Mouse (Mus musculus): ENCODE results near the gene Sumf1. TPM values are rescaled to one million over a fixed set of nuclear protein-coding genes. Genes with fewer than 3 reads are reported as not detected.

Sumf1 gene
- polyA plus RNA-seq, 1 experiment: 44.0 TPM

DNA sequence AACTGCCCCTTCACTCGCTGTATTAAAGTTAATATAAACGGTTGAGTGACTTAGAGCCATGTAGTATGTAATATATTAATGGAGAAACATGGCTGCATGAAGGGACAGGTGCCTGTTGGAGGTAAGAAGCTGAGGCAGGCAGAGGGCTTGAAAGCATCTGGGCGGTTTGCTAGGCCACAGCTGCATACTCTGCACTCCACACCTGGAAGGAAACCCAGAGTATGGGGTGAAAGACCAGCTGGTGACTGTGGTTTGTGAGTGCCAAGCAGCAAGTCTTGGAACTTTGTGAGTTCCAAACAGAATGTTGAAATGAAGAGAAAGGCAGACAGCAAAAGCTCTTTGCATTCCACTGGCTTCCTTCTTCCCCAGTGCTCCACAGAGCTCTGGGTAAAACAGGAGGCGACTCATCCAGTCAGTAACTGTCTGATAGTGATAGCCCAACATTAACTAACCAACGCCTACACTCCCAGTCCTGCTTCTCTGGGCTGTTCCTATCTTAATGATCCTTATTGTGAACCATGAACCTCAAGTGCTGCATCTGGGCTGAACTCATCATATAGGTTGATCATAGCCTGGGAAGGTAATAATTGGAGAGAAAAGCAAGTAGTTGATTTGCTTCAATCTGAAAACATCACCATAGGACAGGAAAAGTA is 21.7 kb upstream of the Sumf1 start:
- DNase-seq (ENCODE audit: low read depth): no peak

DNA sequence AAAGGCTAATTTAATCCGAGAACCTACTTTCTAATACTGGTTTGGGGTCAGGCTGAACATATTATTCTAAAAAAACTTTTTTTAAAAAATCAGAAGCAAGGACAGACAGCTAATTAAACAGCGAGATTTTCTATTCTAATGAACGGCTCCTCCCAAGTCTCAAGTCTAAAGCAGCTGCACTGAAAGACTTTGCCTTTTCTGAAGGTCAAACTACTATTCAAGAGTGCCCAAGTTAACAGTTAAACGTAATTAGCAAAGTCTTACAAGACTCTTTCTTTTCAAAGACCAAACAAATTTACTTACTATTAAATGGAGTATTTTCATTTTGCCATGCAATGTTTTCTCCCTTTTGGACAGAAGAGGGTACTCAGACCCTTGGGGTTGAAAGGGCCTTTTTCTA is 20.8 kb upstream of the Sumf1 start:
- DNase-seq (ENCODE audit: low read depth): no peak

- DNase-seq (ENCODE audit: low read depth): no peak
These were observed 18.9 kb upstream of the Sumf1 start for GRCm38 (mm10) chr6:108204322-108204721.

- DNase-seq (ENCODE audit: low read depth): no peak
These were observed 12.9 kb upstream of the Sumf1 start for GRCm38 (mm10) chr6:108198286-108198685.

DNA sequence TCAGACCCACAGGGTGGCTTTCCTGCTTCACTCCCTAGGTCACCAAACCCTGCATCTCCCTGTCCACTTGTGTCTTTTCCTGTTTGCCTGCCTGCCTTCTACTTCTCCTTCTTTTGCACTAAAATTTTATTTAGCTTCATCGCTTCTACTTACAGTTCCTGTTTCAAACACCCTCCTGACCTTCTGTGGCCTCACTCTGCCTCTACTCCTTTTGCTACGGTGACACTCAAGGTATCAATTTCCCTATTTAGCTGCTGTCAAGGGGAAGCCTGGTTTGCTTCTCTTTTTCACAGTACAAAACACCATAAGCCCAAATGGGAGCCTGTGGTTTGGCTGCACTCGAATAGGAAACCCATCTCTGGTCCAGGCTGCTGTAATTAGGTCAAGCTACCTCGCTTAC is 11.7 kb upstream of the Sumf1 start:
- DNase-seq (ENCODE audit: low read depth): no peak

- DNase-seq (ENCODE audit: low read depth): no peak
These were observed 11.3 kb upstream of the Sumf1 start for GRCm38 (mm10) chr6:108196665-108197064.

GRCm38 (mm10) chr6:108192632-108193031 is 7.2 kb upstream of the Sumf1 start:
- no peak for DNase-seq (ENCODE audit: low read depth)

GRCm38 (mm10) chr6:108190690-108191089 is 5.3 kb upstream of the Sumf1 start:
- no peak for DNase-seq (ENCODE audit: low read depth)

GRCm38 (mm10) chr6:108185685-108186009 is 265 bp upstream of the Sumf1 start:
- DNase-seq (ENCODE audit: low read depth): no peak

DNA sequence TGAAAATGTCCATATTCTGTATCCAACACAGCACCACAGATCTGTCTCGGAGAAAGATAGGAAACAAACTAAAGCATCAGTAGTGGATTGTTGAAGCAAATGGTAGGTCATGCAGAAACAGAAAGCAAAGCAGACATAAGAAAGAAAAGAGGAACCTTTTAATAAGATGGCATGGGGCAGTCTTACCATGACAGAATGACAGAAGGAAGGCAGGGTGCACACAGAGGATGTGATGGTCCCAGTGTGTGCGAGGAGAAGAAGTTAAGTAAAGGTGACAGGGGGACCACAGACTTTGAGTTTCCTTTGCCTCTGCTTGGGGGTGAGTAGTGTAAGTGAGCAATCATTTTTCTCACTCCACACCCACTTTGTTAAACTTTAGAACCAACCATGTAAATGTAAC is 6.3 kb downstream of the Sumf1 start:
- DNase-seq (ENCODE audit: low read depth): no peak

- no peak for DNase-seq (ENCODE audit: low read depth)
These were observed 11.2 kb downstream of the Sumf1 start for GRCm38 (mm10) chr6:108174181-108174580.

DNA sequence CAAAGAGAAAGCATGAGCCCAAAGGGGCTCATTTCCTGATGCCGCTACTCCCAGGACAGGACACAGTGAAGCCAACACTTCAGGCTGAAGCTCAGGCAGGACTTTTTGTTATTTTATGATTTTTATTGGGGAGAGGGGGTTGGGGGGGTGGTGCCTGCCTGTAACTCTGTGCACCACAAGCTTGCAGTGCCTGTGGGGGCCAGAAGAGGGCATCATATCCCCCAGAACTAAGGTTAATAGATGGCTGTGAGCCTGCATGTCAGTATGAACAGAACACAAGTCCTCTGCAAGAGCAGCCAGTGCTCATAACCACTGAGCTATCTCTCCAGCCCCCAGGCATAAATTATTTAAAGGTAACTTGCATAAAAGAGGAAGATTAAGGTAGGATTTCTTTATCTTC is 13.2 kb downstream of the Sumf1 start:
- DNase-seq (ENCODE audit: low read depth): no peak

DNA sequence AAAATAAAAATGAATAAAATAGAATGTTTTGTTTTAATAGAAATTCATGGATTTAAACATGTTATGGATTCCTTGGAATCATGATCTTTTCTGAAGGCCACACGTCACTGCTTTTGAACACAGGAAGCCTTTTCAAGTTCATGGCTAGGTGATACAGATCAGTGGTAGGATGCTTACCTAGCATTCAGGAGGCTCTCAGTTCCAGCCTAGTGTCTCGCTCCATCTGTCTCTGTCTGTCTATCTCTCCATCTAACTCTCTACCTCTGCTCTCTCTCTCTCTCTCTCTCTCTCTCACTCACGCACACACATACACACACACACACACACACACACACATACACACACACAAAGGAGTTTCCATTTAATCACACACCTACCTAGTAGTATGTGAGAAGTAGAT is 15.9 kb downstream of the Sumf1 start:
- no peak for DNase-seq (ENCODE audit: low read depth)

GRCm38 (mm10) chr6:108168723-108169122 is 16.7 kb downstream of the Sumf1 start:
- no peak for DNase-seq (ENCODE audit: low read depth)

DNA sequence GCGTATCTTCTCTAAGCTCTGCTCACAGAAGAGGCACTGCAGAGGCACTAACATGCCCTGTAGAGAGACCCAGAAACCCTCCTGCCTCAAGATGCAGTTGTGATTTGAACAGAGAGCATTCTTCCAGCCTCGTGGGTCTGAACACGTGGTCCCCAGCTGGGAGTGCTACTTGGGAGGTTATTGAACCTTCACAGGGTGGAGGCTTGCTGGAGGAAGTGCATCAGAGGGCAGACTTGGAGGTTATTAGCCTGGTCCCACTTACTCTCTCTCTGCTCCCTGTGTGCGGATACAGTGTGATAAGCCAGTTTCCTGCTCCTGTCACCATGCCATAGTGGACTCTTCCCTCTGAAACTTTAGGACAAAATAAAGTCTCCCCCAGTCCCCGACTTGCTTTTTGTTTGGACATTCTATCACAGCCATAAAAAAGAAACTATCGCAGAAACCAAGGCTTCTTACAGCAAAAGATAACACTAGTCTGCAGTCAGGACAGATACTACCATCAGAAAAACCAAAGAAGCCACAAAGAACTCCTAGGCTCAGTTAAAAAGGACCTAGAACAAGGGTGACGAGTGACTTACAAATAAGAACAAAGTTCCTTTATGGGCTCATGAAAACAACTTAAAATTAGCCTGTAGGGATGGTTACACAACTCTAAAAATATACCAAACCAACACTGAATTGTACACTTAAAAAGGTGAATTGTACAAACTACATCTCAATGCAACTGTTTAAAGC is 17.3 kb downstream of the Sumf1 start:
- DNase-seq (ENCODE audit: low read depth): no peak

DNA sequence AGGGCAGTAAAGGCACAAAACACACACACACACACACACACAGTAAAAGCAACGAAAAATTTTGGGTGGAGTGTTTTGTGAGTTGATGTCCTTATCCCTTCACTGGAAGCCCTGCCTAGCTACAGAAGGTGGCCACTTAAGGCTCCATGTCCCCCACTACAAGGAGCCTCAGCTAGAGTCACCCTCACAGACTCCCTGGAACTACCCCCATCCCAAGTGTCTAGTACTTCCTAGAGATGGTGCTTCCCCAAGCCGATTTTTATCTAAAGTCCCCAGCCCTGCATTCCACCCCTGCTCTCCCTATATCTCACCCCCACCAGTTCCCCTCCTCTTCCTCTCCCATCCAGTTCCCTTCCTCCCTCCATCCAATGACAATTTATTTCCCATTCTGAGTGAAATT is 19.8 kb downstream of the Sumf1 start:
- DNase-seq (ENCODE audit: low read depth): no peak

DNA sequence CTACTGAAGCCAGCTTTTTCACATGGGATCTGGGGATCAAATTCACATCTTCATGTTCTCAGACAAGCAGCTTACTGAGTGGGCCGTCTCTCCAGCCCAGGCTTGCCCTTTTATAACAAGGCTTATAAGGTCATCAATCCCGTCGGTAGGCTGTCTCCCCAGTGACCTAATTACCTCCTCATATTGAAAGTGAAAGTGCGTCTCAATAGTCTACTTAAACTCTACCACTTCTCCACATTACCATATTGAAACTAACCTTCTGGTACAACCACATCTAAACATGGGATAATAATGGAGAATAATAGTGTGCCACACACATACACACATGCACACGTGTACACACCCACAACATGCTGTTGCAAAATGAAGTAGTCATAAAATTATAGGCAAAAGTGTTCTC is 20.4 kb downstream of the Sumf1 start:
- no peak for DNase-seq (ENCODE audit: low read depth)

- no peak for DNase-seq (ENCODE audit: low read depth)
These were observed 24.8 kb downstream of the Sumf1 start for GRCm38 (mm10) chr6:108160608-108161007.

GRCm38 (mm10) chr6:108156881-108157280 is 28.5 kb downstream of the Sumf1 start:
- DNase-seq (ENCODE audit: low read depth): no peak

GRCm38 (mm10) chr6:108154243-108154642 is 31.1 kb downstream of the Sumf1 start:
- DNase-seq (ENCODE audit: low read depth): no peak

GRCm38 (mm10) chr6:108152661-108153269 is 32.6 kb downstream of the Sumf1 start:
- no peak for DNase-seq (ENCODE audit: low read depth)

DNA sequence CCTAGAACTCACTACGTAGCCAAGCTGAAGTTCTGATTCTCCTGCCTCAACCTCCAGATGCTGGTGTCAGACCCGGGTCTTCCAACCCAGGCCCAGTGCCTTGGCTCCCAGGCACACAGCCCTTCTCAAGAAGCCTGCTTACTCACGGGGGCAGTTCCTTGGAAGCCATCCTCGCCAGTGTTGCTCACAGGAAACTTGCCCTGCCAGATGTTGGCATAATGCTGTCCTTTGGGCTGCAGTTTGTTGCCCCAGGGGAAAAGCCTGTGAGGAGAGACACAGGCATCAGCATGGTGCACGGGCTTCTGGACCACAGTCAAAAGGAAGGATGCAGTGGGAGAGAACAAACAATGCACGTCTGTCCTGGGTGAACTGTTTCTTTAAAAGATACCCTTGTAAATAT is 33.3 kb downstream of the Sumf1 start:
- DNase-seq (ENCODE audit: low read depth): no peak

DNA sequence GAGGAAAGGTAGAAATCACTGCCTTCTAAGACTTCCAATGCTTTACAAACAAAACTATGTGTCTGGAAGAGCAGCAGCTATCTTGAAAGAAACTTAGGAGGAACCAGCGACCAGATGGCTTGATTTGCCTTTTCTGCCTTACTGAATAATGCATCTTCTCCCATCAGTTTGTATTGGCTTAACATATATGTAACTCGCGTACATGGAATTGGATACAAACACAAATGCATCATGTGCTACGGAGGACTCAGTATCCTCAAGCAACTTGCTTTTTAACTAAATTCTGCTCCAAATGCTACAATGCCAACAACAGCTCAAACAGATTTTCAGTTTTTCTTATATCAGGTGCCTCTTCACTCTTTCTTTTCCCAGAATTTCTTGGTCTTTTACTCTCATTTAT is 36.1 kb downstream of the Sumf1 start:
- no peak for DNase-seq (ENCODE audit: low read depth)
